Mouse (Mus musculus): ENCODE results near the gene Lrmda.

Gene Lrmda

DNA sequence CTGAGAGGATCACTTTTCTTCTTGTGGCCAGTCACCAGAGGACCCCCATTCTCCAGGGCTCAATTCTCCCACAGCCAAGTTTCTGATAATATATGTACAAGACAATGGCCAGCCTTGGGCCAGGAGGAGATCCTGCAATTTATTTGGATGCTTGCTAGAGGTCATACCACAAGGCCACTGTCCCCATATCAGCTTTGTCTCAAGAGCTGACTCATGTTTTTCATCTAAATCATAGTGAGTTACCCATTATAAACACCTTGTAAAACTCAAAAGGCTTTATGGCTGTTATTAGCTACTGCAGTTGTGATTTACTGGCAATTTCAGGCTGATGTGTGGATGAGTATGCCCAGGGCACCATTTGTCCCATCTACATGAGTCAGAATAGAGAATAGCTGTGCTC is 600.7 kb downstream of the Lrmda start:
- DNase-seq (ENCODE audit: extremely low spot score, low read depth, low spot score) = no peak

DNA sequence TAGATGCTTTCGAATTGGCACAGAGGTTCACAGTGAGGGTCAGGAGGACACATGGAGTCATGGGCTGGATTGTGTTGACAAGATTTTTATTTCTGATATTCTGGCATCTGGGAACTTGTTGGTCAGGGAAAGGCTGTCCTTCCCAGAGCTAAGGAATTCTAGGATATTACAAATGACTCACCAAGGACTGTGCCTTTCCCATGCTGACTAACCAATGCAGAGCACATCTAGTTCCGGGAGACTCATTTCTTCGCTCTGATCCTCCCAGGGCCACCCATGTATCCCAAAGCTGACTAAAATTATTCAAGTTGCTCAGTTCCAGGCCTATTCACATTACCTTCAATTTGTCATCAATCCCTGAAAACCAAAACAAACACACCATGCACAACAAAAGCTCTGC is 602.4 kb downstream of the Lrmda start:
- DNase-seq (ENCODE audit: extremely low spot score, low read depth, low spot score) = no peak

DNA sequence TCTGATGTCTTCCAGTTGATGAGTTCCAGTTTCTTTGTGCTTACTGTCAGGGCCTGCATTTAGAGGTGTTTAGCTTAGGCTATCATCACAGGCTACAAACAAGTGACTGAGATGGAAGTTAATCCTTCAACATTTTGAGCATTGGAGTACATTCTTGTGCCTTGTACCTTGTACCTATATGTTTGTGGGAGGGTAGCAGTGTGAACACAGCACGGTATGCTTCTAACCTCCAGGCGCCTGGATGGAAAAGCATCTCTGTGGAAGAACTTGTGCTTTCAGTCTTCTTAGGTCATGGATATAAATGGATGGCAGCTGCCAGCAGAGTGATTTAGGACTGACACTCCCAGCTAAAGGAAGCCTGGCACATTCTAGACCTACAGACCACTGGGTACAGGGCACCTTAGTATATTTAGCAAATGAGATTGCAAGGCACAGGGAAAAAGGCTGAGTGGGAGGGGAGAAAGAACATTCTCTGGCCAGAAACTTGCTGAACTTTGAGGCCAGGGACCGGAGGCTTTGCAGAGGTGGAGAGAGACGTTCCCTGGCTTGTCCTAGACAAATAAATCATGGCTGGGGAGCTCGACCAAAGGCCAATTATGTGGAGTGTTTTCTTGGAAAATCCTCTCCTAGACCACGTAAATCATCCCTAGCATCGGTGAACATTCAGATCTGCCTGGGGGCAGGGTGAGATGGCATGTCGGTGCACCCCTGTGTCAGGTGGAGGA is 607.8 kb downstream of the Lrmda start:
- DNase-seq (ENCODE audit: extremely low spot score, low read depth, low spot score) = no peak

DNA sequence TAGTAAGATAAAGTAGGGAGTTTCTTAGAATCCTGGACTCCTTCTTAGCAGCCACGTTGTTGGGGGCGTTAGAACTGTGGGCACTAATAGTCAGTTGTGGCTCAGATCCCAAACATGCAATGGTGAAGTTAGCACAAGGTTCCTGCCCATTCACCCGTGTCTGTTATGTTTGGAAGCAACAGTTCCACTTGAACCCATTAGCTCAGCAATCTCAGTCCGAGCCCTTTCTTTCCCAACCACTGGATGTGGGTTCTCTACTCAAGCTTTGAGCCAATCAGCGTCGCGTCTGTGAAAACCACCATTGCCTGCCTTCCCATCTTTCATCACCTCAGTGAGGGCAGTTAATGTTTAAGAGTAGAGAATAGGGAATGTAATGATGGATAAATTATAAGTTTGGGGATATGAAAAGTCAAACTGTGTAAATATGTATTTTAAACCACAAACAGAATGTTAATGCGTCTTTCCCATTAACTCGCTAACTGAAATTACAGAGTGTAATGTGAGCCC is 610.9 kb downstream of the Lrmda start:
- no peak for DNase-seq (ENCODE audit: extremely low spot score, low read depth, low spot score)

DNA sequence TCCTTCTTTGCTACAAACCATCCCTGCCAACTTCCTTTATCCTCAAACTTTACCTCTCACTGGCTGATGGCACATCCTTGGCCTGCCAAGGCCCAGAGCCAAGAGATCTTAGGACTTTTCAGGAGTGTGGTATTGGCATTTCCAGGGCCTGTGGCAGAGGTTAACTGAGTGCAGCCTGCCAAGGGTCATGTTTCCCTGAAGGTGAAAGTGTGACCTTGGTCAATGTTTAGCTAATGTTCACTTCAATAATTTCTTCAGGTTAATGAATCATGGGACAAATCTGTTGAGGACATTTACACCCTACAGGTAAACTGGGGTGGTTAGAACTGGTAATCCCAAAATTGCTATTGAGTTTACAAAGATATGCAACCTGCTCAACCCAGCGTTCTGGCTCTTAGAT is 614.1 kb downstream of the Lrmda start:
- no peak for DNase-seq (ENCODE audit: extremely low spot score, low read depth, low spot score)

DNA sequence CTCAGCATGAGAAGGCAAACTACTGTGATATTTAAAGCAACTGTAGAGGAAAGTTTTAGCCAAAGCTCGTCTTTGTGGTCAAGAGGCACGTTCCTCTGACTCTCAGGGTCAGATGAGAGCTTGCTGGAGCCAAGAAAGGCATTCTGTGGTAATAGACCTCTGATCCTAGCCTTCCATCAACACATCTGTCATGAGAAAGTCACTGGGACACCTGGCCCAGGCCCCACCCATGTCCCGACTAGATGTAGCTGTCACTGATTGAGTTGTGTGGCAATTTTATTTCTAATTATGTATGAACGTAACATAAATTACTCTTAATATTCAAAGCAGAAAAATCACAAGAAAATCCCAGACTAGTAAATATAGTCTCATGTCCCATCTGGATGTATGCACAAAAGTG is 624.0 kb downstream of the Lrmda start:
- DNase-seq (ENCODE audit: extremely low spot score, low read depth, low spot score) = no peak

DNA sequence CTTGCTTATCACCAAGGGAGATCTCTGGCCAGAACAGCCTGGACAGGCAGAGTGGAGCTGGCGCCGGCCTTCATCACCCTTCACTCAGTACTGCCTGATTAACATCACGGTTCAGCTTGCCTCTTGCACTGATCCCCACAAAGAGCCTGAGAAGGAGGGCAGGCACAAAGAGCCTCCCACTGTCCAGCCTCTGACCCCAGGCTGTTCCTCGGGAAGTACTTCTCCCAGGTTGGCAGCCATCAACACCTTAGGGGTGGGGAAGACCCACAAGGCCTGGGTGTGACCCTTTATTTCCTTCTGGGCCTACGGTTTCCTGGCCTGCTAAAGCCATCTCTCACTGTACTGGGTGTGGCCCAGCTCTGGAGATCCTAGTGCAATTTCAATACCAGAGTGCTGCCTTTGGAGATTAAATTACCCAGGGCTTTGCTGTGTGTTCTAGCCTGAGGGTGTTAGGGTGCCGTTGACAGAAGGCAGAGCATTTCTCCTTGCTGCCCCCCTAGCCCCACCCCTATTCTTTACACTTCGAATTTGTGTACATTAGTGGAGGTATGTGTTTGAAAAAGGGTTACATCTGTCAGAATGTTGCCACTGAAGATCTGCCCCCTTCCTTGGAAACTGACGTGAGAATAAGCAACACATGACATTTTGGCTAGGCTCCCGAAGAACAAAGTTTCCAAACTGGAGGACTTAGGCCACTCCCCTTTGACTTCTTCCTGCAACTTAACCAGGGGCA is 628.5 kb downstream of the Lrmda start:
- DNase-seq (ENCODE audit: extremely low spot score, low read depth, low spot score) = no peak

DNA sequence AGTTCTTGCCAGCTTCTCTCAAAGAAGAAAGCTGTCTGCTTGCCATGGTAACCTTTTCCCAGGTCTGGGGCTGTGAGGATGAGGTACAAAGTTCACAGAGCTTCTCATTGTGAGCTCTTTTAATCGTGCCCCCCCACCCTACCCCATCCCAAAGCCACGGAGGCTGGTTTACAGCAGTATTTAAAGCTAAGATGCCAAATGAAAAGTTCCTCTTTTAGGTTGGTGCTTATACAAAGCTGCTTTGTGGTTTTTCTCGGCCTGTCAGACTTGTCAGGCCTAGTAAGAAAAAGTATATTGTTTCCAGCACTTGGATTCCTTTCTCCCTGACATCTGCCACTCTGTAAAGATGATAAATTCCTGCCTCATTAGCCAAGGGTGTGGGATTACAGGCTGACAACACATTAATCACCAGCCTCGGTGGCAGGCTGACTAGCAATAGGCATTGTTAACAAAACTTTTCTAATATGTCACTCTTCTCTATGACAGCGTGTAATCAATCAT is 629.9 kb downstream of the Lrmda start:
- DNase-seq (ENCODE audit: extremely low spot score, low read depth, low spot score) = no peak

DNA sequence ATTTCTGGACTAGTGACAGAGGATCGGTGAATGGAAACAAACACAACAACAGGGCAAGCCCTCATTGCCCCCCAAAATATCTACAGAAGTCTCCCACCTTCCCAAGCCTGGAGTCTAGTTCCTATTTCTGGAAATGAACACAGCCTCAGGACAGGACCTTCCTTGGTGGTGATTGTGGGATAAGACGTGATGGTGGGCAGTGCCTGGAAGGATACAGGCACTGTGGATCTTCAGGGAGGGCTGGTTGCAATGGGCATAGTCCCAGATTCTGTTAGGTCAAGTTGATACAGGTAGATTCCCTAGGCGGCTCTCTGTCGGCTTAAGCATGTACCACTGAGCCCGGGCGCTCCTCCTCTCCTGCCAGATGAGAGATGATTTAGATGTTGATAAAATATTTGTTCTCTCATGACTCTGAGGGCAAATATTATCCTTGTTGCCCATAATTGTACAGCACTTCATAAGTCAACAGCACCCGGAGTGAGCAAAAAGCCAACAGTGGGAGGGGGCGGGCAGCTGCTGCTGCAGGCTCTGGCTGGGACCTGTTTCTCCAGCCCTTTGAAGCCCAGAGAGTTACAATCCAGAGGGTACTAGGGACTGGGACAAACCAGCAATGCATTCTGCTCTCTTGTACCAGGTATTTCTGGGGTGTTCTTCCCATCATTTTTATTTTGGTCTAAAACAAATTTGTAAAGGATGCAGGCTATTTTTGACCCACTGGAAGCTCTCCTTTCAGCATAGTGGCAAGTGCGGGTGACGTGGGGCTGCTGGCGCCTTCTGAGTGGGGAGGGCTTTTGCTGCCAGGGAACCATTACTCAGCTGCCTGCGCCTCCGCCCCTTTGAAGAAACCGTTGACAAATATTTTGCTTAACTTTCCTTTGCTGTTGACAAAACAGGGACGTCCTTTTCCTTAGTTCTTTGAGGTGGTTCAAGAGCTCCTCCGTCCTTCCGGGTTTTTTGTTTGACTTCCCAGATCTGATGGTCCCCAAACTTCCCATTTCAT is 630.8 kb downstream of the Lrmda start:
- no peak for DNase-seq (ENCODE audit: extremely low spot score, low read depth, low spot score)

DNA sequence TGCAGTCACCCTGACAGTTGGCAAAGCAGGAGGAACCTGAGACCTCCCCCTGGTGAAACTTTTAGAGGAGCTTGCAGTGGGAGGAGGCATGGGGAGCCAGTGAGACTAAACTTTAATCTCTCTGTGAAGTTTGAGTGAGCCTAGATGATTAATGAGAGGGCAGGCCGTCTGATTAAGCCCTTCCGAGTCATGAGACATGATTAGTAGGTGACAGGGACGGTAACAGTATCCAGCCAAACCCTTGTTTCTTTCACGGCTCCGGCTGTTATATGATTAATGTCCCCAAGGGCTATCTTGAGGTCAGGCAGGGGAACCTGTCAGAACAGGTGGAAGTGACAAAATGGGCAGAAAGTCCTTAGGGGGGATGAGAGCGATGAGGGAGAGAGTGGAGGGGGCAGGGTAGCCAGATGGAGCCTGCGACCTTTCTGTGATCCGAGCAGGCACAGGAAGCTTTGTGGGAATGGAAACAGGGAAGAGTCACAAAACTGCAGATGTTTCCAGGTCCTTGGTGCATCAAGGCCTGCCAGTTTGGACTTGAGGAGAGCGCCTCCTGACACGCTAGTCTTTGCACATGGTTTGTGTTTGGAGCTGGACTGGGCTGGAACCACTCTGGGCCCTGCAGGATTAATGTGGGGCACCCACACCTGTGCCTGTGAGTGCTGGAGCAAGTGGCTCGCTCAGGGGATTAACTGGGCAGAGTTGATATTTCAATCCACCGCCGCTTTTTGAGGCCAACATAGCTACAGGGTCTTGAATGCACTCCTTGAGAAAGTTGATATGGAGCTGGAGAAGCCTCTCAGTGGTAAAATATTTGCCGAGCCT is 631.8 kb downstream of the Lrmda start:
- no peak for DNase-seq (ENCODE audit: extremely low spot score, low read depth, low spot score)

DNA sequence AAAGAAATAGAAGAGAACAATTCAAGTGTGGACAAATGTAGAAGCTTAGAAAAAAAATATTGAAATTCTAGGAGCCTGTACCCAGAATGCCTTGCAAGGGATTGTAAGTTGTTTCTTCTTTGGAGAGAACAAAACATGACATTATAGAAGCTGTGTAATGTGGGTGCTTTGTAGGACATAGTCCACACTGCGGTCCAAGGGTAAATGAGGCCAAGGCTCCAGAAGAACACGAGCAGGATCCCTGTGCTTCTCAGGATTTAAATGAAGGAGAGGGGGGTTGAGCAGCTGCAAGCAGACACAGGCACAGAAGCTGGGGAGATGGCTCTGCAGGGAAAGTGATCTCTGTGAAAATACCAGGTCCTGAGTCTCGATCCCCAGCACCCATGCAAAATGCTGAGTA is 643.0 kb downstream of the Lrmda start:
- no peak for DNase-seq (ENCODE audit: extremely low spot score, low read depth, low spot score)

DNA sequence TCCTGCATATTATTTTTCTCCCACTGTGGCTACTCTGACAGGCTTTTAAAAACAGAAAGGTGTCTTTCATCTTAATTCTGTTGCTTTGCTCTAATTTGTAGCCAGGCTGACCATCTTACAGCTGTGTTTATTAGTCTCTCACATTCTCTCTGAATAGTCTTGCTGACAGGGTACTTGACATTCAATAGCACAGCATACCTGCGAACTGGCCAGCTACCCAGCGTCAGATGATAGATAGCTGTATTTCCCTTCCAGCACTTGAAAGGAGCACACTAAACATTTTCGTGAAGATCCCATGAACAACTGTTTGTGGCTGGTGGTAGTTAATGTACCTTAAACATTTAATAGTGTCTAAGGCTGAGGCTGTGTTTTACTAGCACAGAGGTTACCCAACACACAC is 646.9 kb downstream of the Lrmda start:
- no peak for DNase-seq (ENCODE audit: extremely low spot score, low read depth, low spot score)

DNA sequence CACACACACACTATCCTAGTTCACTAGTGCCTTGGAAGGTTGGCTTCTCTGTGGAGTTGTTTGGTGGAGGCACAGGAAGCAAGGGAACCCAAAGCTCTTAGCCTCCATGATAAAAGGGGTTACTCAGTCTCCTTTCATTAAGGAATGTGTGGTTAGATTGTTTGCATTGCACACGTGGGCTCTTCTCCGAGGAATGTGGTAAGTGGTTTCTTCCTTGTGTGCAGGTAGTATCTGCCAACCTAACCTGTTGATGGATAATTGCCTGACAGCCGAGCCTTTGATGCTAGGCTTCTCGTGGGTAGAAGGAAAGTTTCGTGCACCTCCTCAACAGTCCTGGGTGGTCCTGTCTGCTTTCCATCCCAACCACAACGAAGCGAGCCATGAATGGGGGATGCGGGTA is 648.8 kb downstream of the Lrmda start:
- no peak for DNase-seq (ENCODE audit: extremely low spot score, low read depth, low spot score)

DNA sequence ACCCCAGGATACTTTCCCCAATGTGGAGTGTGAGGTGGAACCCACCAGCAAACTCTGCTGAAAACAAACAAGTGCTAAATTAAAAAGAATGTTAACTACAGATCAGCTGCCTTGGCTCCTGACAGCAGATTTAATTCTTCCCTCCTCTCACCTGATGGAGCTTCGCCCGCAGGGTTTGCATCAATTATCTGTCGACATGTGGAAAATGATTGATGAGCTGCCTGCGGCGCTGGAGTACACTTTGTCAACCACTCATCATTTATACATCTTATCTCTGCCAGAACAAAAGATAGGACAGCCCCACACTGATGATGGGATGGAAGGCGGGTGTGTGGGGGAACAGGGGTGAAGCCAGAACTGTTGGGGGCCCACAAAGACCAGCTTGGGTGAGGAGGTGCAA is 649.2 kb downstream of the Lrmda start:
- DNase-seq (ENCODE audit: extremely low spot score, low read depth, low spot score) = no peak

DNA sequence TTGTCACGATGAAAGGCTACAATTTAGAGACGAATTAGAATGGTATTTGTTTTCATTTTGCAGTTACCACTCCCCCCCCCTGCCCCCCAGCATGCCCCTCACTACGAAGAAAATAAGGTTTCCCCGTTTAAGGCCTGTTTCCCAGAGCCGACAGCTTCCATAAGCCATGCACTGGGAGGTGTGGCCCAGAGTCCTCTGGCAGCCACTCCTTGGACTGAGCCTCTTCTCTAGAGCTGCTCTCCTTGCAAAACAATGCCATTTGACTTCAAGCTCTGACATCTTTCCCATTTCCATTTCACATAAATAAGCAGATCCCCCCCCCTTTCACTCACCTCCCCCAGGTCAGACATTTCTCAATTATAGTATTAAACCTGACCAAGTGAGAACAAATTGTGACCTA is 654.1 kb downstream of the Lrmda start:
- no peak for DNase-seq (ENCODE audit: extremely low spot score, low read depth, low spot score)

DNA sequence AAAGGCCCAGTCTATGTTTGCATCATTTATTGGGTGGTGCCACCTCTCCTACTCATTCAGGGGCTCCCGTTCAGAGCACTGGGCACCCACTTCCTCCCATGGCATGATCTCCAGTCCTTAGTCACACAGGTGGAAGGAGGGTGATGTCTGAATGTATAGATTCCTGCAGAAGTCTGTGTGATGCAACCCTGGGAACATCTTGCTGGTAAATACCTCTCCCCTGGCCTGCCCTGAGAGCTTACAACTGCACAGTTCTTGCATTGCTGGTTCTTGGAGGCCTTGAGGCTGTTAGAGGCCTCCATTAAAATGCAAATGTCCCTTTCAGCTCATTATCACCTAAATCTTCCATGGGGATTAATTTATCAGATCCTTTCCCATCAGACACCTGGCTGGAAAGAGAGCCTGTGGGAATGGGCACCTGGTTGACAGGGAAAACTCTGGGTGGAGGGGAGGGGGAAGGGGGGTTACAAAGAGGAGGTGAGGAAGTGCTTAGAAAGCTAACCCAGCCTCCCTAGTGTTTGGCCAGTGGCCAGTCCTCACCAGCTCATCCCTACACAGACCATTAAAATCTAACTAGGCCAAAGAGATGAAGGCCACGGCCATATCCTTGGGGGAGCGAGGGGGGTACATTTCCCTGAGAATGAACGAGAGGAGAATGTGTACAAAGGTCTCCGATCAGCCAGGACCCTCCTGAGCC is 659.6 kb downstream of the Lrmda start:
- DNase-seq (ENCODE audit: extremely low spot score, low read depth, low spot score) = no peak

DNA sequence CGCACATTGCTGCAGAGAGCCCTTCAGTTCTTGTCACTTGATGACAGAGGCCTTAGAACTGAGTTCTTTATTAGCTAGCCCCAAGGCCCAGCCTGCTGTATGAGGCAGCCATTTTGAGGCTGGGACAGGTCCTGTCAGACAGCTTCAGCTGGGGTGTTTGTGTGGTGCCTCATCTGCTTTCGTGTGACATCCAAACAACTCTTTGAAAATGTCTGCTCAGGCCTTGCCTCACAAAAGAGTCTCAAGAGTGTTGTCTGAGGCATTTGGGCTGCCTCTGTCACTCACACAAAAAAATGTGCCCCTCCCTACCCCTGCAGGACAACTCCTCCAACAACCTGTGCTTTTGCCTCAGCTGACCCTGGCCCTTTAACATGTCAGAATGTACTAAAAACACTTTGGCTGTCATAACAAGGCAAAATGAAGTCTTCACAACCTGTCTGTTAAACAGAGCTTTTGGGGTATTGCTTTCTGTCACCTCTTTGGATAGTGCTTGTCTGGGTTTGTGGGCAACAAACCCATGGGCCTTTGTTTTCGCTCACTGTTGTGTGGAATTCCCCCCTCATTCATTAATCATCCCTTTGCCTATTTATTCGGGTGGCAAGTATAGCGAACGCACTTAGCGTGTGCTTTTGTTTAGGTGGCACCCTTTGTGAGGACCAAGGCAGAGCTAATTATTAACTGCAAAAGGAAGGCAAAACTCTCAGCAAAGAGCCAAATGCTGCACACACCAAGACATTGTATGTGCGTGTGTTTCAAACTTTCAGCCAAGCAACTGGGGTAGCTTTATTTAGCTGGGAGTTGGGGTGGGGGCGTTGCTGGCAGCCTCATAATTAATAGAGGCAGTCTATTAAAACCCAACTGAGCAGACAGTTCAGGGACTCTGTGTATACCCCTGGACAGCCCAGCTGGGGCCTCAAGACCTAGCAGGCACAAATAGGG is 660.5 kb downstream of the Lrmda start:
- no peak for DNase-seq (ENCODE audit: extremely low spot score, low read depth, low spot score)

DNA sequence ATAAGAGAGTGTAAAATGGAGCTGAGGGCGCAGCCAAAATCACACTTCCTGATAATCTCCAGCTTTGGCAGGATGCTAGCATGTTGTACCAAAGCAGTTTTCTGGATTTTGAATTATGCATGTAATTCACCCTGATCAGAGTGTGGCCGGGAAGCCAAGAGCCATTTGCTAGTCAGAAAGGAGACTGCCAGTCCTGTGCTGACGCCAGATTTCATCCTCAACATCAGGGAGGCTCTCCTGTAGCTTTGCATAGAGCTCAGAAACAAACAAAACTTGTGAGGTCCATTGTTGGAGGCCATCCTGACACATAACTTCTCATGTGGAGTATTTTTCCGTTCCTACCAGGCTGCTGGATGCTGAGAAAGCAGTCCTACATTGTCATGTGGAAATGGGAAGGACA is 667.4 kb downstream of the Lrmda start:
- no peak for DNase-seq (ENCODE audit: extremely low spot score, low read depth, low spot score)

DNA sequence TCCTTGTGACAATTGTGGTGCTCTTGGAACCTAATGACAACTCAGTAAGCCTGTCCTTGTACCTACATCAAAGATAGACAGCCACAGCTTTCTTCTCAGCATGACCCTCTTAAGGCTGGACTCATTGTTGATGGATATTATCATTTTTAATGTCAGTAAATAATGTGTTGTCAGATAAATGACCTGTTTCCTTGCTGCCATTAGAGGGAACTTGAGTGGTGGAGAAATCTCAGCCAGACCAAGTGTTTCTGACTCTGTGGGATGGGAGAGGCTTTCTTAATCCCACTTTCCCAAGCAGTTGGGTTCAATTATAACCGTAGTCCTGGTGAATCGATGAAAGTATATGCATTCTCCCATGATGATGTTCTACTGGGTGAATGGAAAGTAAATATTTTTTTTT is 668.9 kb downstream of the Lrmda start:
- no peak for DNase-seq (ENCODE audit: extremely low spot score, low read depth, low spot score)

Data from hindlimb bud, embryonic 11.5 days (tissue).